Mouse (Mus musculus): ENCODE measurements around the gene BC067074. TPM values are rescaled to one million over a fixed set of nuclear protein-coding genes. Genes with fewer than 3 reads are reported as not detected.

Gene BC067074
- polyA plus RNA-seq, 1 experiment = 0.27 TPM

GRCm38 (mm10) chr13:113417757-113418483 lies 125.0 kb downstream of the BC067074 start:
- Histone ChIP-seq H3K36me3 (ENCODE audit: control insufficient read depth, insufficient read depth, low read length) (no peaks in the 10 kb centered on the region), H3K27me3 (ENCODE audit: control insufficient read depth, insufficient read depth, low read length) (no peaks in the 10 kb centered on the region), H3K4me3 (ENCODE audit: control insufficient read depth, low read depth, low read length) (no peak overlapping the region), H3K4me1 (ENCODE audit: control insufficient read depth, insufficient read depth, low read length) (peaks cover 6% of the 10 kb centered on the region), H3K27ac (ENCODE audit: control insufficient read depth, insufficient read depth, low read depth, low read length) (no peak overlapping the region)
- no peak for TF ChIP-seq CTCF (IDR thresholded peaks at IDR 0.05; ENCODE audit: control insufficient read depth, insufficient read depth, insufficient replicate concordance, low read depth, low read length)
- TF ChIP-seq POLR2A (IDR thresholded peaks at IDR 0.05; ENCODE audit: control insufficient read depth, low read depth, low read length) = no peak

- no peaks in the 10 kb centered on the region for H3K27me3 ChIP-seq (ENCODE audit: control insufficient read depth, insufficient read depth, low read length)
- H3K4me1 ChIP-seq (ENCODE audit: control insufficient read depth, insufficient read depth, low read length) = peaks cover 6% of the 10 kb centered on the region
- H3K4me3 ChIP-seq (ENCODE audit: control insufficient read depth, low read depth, low read length) = no peak overlapping the region
- no peak overlapping the region for H3K27ac ChIP-seq (ENCODE audit: control insufficient read depth, insufficient read depth, low read depth, low read length)
- no peaks in the 10 kb centered on the region for H3K36me3 ChIP-seq (ENCODE audit: control insufficient read depth, insufficient read depth, low read length)
- TF ChIP-seq CTCF (IDR thresholded peaks at IDR 0.05; ENCODE audit: control insufficient read depth, insufficient read depth, insufficient replicate concordance, low read depth, low read length) = no peak
Observed at GRCm38 (mm10) chr13:113418632-113419031, 125.7 kb downstream of the BC067074 start.

GRCm38 (mm10) chr13:113421472-113421871 lies 128.5 kb downstream of the BC067074 start:
- Histone ChIP-seq H3K36me3 (ENCODE audit: control insufficient read depth, insufficient read depth, low read length) (no peaks in the 10 kb centered on the region), H3K27ac (ENCODE audit: control insufficient read depth, insufficient read depth, low read depth, low read length) (no peak overlapping the region), H3K4me3 (ENCODE audit: control insufficient read depth, low read depth, low read length) (no peak overlapping the region), H3K4me1 (ENCODE audit: control insufficient read depth, insufficient read depth, low read length) (no peaks in the 10 kb centered on the region), H3K27me3 (ENCODE audit: control insufficient read depth, insufficient read depth, low read length) (no peaks in the 10 kb centered on the region)
- TF ChIP-seq CTCF (IDR thresholded peaks at IDR 0.05; ENCODE audit: control insufficient read depth, insufficient read depth, insufficient replicate concordance, low read depth, low read length) (no peak), POLR2A (IDR thresholded peaks at IDR 0.05; ENCODE audit: control insufficient read depth, low read depth, low read length) (no peak)

GRCm38 (mm10) chr13:113423825-113424224 lies 130.9 kb downstream of the BC067074 start:
- TF ChIP-seq CTCF (IDR thresholded peaks at IDR 0.05; ENCODE audit: control insufficient read depth, insufficient read depth, insufficient replicate concordance, low read depth, low read length) (no peak), POLR2A (IDR thresholded peaks at IDR 0.05; ENCODE audit: control insufficient read depth, low read depth, low read length) (no peak)

GRCm38 (mm10) chr13:113425907-113426306 lies 132.9 kb downstream of the BC067074 start:
- H3K36me3 ChIP-seq (ENCODE audit: control insufficient read depth, insufficient read depth, low read length) = no peaks in the 10 kb centered on the region
- no peak overlapping the region for H3K27ac ChIP-seq (ENCODE audit: control insufficient read depth, insufficient read depth, low read depth, low read length)
- H3K4me3 ChIP-seq (ENCODE audit: control insufficient read depth, low read depth, low read length) = no peak overlapping the region
- no peaks in the 10 kb centered on the region for H3K27me3 ChIP-seq (ENCODE audit: control insufficient read depth, insufficient read depth, low read length)
- H3K4me1 ChIP-seq (ENCODE audit: control insufficient read depth, insufficient read depth, low read length) = no peaks in the 10 kb centered on the region
- TF ChIP-seq POLR2A (IDR thresholded peaks at IDR 0.05; ENCODE audit: control insufficient read depth, low read depth, low read length) = no peak
- TF ChIP-seq CTCF (IDR thresholded peaks at IDR 0.05; ENCODE audit: control insufficient read depth, insufficient read depth, insufficient replicate concordance, low read depth, low read length) = no peak

More at GRCm38 (mm10) chr13:113423825-113424224, 130.9 kb downstream of the BC067074 start:
- H3K36me3 ChIP-seq (ENCODE audit: control insufficient read depth, insufficient read depth, low read length) = no peaks in the 10 kb centered on the region
- no peak overlapping the region for H3K27ac ChIP-seq (ENCODE audit: control insufficient read depth, insufficient read depth, low read depth, low read length)
- no peaks in the 10 kb centered on the region for H3K27me3 ChIP-seq (ENCODE audit: control insufficient read depth, insufficient read depth, low read length)
- H3K4me3 ChIP-seq (ENCODE audit: control insufficient read depth, low read depth, low read length) = no peak overlapping the region
- no peaks in the 10 kb centered on the region for H3K4me1 ChIP-seq (ENCODE audit: control insufficient read depth, insufficient read depth, low read length)

Other genes starting within 250 kb of the BC067074 start
- gene Gpx8, start 246.7 kb upstream of the BC067074 start, polyA plus RNA-seq (2012; rRNA removed) = 0.69 and 0.87 TPM in 2 replicates
- 0.16 TPM in 1 of 2 replicates, not detected in the other for gene Gzma, start 192.2 kb upstream of the BC067074 start, polyA plus RNA-seq (2012; rRNA removed)
- 0.05 and 0.07 TPM in 2 replicates for gene Esm1, start 83.5 kb upstream of the BC067074 start, polyA plus RNA-seq (2012; rRNA removed)
- gene Gzmk, start 67.3 kb upstream of the BC067074 start, polyA plus RNA-seq (2012; rRNA removed) = 0.20 and 0.53 TPM in 2 replicates